Mouse (Mus musculus) MEL (cell line): ENCODE results near the gene Ddx5. TPM values are rescaled to one million over a fixed set of nuclear protein-coding genes. Genes with fewer than 3 reads are reported as not detected.
"Not testable (repeated sequence)": the region's sequence is repeated elsewhere in the genome, so short reads cannot be mapped to it uniquely, and the experiment has no call there.

ENCODE experiments used
- DNase-seq: peaks from one replicate; pipeline ENCODE4 v3.0.0; 2011; ENCODE audit warnings: low read depth, low spot score
- H3K27ac ChIP-seq: 2 replicates; pipeline ENCODE4 v1.5.1; 2012; ENCODE audit warnings: low read depth, mild to moderate bottlenecking, control low read depth, low read length, moderate library complexity; ENCODE audit not compliant: control insufficient read depth
- H3K27me3 ChIP-seq, 2 experiments: fragments of 150-350 bp in 1 of 2; sonication (generic) in 1 of 2; 2 replicates each; pipeline ENCODE4 v1.6.1; 2012; ENCODE audit warnings: low read length in 2 of 2, mild to moderate bottlenecking in 2 of 2, improper control_type of control experiment in 1 of 2, moderate library complexity in 1 of 2; ENCODE audit not compliant: insufficient read depth in 2 of 2, control insufficient read depth in 1 of 2
- H3K36me3 ChIP-seq, 2 experiments: 2 replicates each; pipeline ENCODE4 v1.6.1; 2012 to 2014; ENCODE audit warnings: low read length in 2 of 2, improper control_type of control experiment in 1 of 2, inconsistent platforms in 1 of 2, mild to moderate bottlenecking in 1 of 2; ENCODE audit not compliant: insufficient read depth in 2 of 2, control insufficient read depth in 1 of 2
- H3K4me1 ChIP-seq, 2 experiments: fragments of 150-350 bp in 1 of 2; sonication (generic) in 1 of 2; 2 replicates each; pipeline ENCODE4 v1.6.1; 2012; ENCODE audit warnings: low read length in 2 of 2, improper control_type of control experiment in 1 of 2, mild to moderate bottlenecking in 1 of 2; ENCODE audit not compliant: insufficient read depth in 2 of 2, control insufficient read depth in 1 of 2
- H3K4me3 ChIP-seq, 2 experiments: fragments of 150-350 bp in 1 of 2; sonication (generic) in 1 of 2; 2 replicates each; pipeline ENCODE4 v1.5.1; 2012; ENCODE audit warnings: low read depth in 2 of 2, low read length in 2 of 2, mild to moderate bottlenecking in 2 of 2, moderate library complexity in 2 of 2, control low read depth in 1 of 2, improper control_type of control experiment in 1 of 2; ENCODE audit not compliant: control insufficient read depth in 1 of 2, insufficient read depth in 1 of 2
- H3K79me2 ChIP-seq: 2 replicates; pipeline ENCODE4 v1.6.1; 2012; ENCODE audit warnings: mild to moderate bottlenecking, low read length, moderate library complexity; ENCODE audit not compliant: control insufficient read depth, poor library complexity, insufficient read depth
- H3K9ac ChIP-seq: 2 replicates; pipeline ENCODE4 v1.6.1; 2012; ENCODE audit warnings: low read depth, mild to moderate bottlenecking, control low read depth, low read length, moderate library complexity; ENCODE audit not compliant: control insufficient read depth, poor library complexity, severe bottlenecking
- H3K9me3 ChIP-seq: fragments of 150-350 bp; sonication (generic); replicated peaks from 2 replicates; pipeline ENCODE4 v1.6.1; 2012; ENCODE audit warnings: mild to moderate bottlenecking, low read length, improper control_type of control experiment, moderate library complexity; ENCODE audit not compliant: insufficient read depth
- CHD1 ChIP-seq: IDR thresholded peaks from 2 replicates; pipeline ENCODE4 v1.6.1; 2012; ENCODE audit warnings: low read depth, mild to moderate bottlenecking, inconsistent platforms, low read length, improper control_type of control experiment
- HCFC1 ChIP-seq: IDR thresholded peaks from 2 replicates; pipeline ENCODE4 v1.6.1; 2012; ENCODE audit warnings: low read depth, mild to moderate bottlenecking, inconsistent platforms, low read length, improper control_type of control experiment, moderate library complexity
- JUND ChIP-seq: IDR thresholded peaks from 2 replicates; pipeline ENCODE4 v1.6.1; 2011; ENCODE audit warnings: low read depth, mild to moderate bottlenecking, improper control_type of control experiment, low read length
- MAZ ChIP-seq: IDR thresholded peaks from 2 replicates; pipeline ENCODE4 v1.6.1; 2012; ENCODE audit warnings: low read depth, mild to moderate bottlenecking, inconsistent platforms, low read length, improper control_type of control experiment
- POLR2A ChIP-seq, 2 experiments: IDR thresholded peaks; 2 replicates each; pipeline ENCODE4 v1.6.1; 2011 to 2012; ENCODE audit warnings: low read length in 2 of 2, mild to moderate bottlenecking in 2 of 2, control low read depth in 1 of 2, improper control_type of control experiment in 1 of 2, low read depth in 1 of 2, moderate library complexity in 1 of 2; ENCODE audit not compliant: control insufficient read depth in 1 of 2, insufficient read depth in 1 of 2, poor library complexity in 1 of 2
- POLR2AphosphoS2 ChIP-seq: IDR thresholded peaks from 2 replicates; pipeline ENCODE4 v1.6.1; 2011; ENCODE audit warnings: low read length, improper control_type of control experiment
- ZKSCAN1 ChIP-seq: IDR thresholded peaks from 2 replicates; pipeline ENCODE4 v1.6.1; 2012; ENCODE audit warnings: low read depth, mild to moderate bottlenecking, inconsistent platforms, low read length, improper control_type of control experiment, moderate library complexity
- ZMIZ1 ChIP-seq: IDR thresholded peaks from 2 replicates; pipeline ENCODE4 v1.6.1; 2012; ENCODE audit warnings: low read depth, mild to moderate bottlenecking, inconsistent platforms, low read length, improper control_type of control experiment, moderate library complexity
- polyA plus RNA-seq, 2 experiments: library from polyadenylated mRNA; stranded (reverse) in 1 of 2; unstranded in 1 of 2; fragments of >175 nt in 1 of 2; fragments of >200 nt in 1 of 2; gene quantifications; 2 replicates each; pipeline versions ENCODE4 v1.2.1 to v1.2.4; 2012; ENCODE audit warnings: low replicate concordance in 2 of 2, low read depth in 1 of 2; ENCODE audit not compliant: insufficient read length in 2 of 2, insufficient read depth in 1 of 2, missing spikeins in 1 of 2
- total RNA-seq: library from RNA; depleted of rRNA; stranded (reverse); fragments of 300-350 nt; gene quantifications from 2 replicates; pipeline ENCODE4 v1.2.3, GENCODE M21; 2012

Gene Ddx5
- total and polyA plus RNA-seq, 3 experiments = 338 to 3,269 (median 748) TPM

DNA sequence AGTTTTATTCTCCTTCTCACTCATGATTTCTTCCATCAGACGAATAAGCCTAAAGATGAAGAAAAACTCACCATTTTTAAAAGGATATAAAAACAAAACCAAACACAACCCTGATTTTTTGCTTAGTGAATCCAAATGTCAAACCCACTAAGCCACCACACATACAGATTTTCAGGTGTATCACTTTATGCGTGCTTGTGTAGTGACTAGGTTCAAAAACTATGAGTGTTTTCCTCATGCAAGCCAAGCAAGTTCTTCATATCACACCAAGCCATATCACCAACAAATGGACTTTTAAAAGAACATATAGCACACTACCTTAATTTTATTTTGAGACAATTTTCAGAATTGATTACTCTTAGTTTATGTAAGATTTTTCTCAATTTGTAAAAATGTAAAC, 4.5 kb downstream of the Ddx5 start:
- H3K27ac ChIP-seq = no peak overlapping the region
- H3K27me3 ChIP-seq = no peaks in the 10 kb centered on the region
- DNase-seq = no peak
- peaks cover 49 to 62% of the 10 kb centered on the region in 2 experiments for H3K36me3 ChIP-seq
- no peaks in the 10 kb centered on the region for H3K9me3 ChIP-seq
- H3K9ac ChIP-seq = no peak overlapping the region
- TF ChIP-seq JUND (no peak), HCFC1 (no peak)
- H3K4me3 ChIP-seq = no peak overlapping the region
- H3K79me2 ChIP-seq = peaks cover 42% of the 10 kb centered on the region
- peaks cover 0 to 9% of the 10 kb centered on the region in 2 experiments; a peak in 3 of 4 replicates for H3K4me1 ChIP-seq

DNA sequence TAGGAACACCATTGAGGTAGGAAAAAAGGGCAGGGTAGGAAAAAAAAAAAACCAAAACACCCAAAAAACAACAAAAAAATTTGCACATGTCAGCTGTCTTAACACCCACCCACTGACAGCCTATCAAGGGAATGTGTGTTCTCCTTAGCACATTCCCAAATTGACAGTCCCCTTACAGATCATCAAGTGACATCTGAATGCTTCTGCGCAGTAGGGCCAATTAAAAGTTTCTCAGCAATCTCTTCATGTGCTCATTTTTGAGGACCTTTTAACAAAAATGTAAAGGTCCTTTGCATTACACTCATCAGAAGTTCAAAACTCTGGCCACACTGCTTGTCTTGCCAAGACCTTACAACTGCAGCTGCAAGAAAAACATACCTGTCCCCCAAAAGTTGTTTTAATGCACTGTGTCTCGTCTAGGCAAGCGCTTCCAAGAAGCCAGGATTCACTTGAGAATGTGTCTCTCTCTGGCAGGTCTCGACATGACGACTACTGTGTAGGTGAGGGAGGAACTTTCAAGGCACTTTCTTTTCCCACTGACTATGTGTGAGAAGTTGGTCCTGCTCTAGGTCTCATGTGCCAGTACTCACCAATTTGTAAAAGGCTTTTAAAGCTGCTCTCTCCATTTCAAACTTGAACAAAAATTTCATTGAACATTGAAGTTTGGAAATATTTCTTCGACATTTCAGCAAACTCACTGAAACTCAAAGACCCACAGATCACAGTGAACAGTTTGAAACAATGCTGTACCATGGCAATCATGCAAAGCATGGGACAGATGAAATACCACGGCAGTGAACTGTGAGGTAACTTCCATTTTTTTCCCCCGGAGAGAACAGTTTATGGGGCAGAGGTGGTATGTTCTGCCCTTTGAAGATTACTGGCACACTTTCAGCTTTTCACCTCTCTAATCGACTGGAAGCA, 5.9 kb downstream of the Ddx5 start:
- no peak overlapping the region for H3K27ac ChIP-seq
- no peak for TF ChIP-seq POLR2AphosphoS2
- 0 out of 2 replicates have a peak, but pooled peaks have one; percentile 64 for TF ChIP-seq ZMIZ1
- TF ChIP-seq MAZ = no peak
- TF ChIP-seq POLR2A (IDR thresholded peaks at IDR 0.05; ENCODE audit: control insufficient read depth in 1 of 2, insufficient read depth in 1 of 2, low read depth in 1 of 2, low read length in 2 of 2, poor library complexity in 1 of 2) = peak in 1 of 2 experiments; percentile 36; a peak in 1 of 4 replicates
- 0 out of 2 replicates have a peak, but pooled peaks have one; percentile 35 for TF ChIP-seq CHD1
- TF ChIP-seq ZKSCAN1 = peak; percentile 73; the same call in 1 of the 2 replicates
- no peaks in the 10 kb centered on the region for H3K9me3 ChIP-seq
- peaks cover under 1 to 9% of the 10 kb centered on the region in 2 experiments; a peak in 3 of 4 replicates for H3K4me1 ChIP-seq
- H3K79me2 ChIP-seq = peaks cover 43% of the 10 kb centered on the region
- no peak overlapping the region for H3K9ac ChIP-seq
- H3K4me3 ChIP-seq = no peak overlapping the region
- H3K27me3 ChIP-seq = no peaks in the 10 kb centered on the region
- DNase-seq = no peak
- H3K36me3 ChIP-seq = peaks cover 51 to 62% of the 10 kb centered on the region in 2 experiments

DNA sequence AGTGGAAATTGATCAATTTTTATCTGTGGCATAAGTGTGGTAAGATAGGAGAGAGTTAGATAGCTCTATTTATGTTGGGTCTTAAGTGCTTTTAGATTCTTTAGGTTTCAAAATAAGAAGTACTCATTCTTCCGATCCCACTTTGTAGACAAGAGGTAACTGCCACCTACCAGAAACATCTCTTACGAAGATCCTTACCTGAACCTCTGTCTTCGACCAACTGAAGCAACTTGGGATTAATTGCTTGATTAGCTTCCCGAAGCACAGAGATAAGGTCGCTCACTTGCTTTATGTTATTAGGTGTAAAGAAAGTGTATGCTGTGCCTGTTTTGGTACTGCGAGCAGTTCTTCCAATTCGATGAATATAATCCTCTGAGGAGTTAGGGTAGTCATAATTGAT, 6.7 kb downstream of the Ddx5 start:
- not testable (repeated sequence) for H3K9ac ChIP-seq, DNase-seq, H3K27ac ChIP-seq, H3K4me3 ChIP-seq, H3K27me3 ChIP-seq, H3K9me3 ChIP-seq
- H3K79me2 ChIP-seq = peaks cover 41% of the 10 kb centered on the region
- H3K36me3 ChIP-seq = peaks cover 59 to 62% of the 10 kb centered on the region in 2 experiments
- peaks cover 3 to 15% of the 10 kb centered on the region in 2 experiments for H3K4me1 ChIP-seq
